Comparison of ENCODE assay signal across 25 mouse cellular contexts in the genomic region with DNA sequence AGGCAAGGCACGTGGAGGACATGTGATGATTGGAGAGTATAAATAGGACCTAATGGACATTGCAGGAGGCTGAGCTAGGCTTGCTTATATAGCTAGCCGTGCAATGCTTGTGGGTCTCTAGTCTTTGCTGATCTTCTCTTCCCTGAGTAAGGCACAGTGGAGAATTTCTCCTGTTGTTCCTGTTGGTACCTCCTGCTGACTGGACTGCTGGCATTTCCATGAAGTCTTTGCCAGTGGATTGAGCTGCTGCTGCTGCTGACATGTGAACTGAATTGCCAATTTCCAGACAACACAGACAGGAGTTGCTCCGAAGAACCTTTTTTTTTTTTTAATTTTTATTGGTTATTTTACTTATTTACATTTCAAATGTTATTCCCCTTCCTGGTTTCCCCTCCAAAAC. TPM values are rescaled to one million over a fixed set of nuclear protein-coding genes. Genes with fewer than 3 reads are reported as not detected.
"Had no signal": no experiment of that assay in that cellular context is flagged by ENCODE, and none has a peak within 500 bp of the region (broad histone marks: within the 10 kb centered on the region; RNA-seq: fewer than 3 reads in every experiment).

No protein-coding gene starts in this region.

- H3K4me1 ChIP-seq: embryonic facial prominence, embryonic 10.5 days; embryonic facial prominence, embryonic 12.5 days; embryonic facial prominence, embryonic 13.5 days; embryonic facial prominence, embryonic 15.5 days; forebrain, embryonic 10.5 days; forebrain, embryonic 12.5 days; heart, embryonic 10.5 days; heart, embryonic 12.5 days; heart, embryonic 13.5 days had no signal

- H3K27me3 ChIP-seq: embryonic facial prominence, embryonic 12.5 days; embryonic facial prominence, embryonic 13.5 days; embryonic facial prominence, embryonic 15.5 days; forebrain, embryonic 12.5 days; forebrain, embryonic 13.5 days; forebrain, embryonic 15.5 days; heart, embryonic 12.5 days; heart, embryonic 13.5 days had no signal

- H3K4me3 ChIP-seq: embryonic facial prominence, embryonic 10.5 days; embryonic facial prominence, embryonic 12.5 days; embryonic facial prominence, embryonic 13.5 days; embryonic facial prominence, embryonic 15.5 days; erythroblast, embryonic 14.5 days; forebrain, embryonic 10.5 days; forebrain, embryonic 12.5 days; forebrain, embryonic 13.5 days; forebrain, embryonic 15.5 days; gastrocnemius, adult 2 months; heart, adult 2 months; heart, embryonic 10.5 days; heart, embryonic 12.5 days; heart, embryonic 13.5 days had no signal

- H3K27ac ChIP-seq: embryonic facial prominence, embryonic 10.5 days; embryonic facial prominence, embryonic 12.5 days; embryonic facial prominence, embryonic 13.5 days; embryonic facial prominence, embryonic 15.5 days; forebrain, embryonic 10.5 days; forebrain, embryonic 12.5 days; forebrain, embryonic 13.5 days; forebrain, embryonic 15.5 days; gastrocnemius, adult 2 months; heart, adult 2 months; heart, embryonic 10.5 days; heart, embryonic 13.5 days had no signal

- DNase-seq: cerebellum, postnatal 36 days; embryo, embryonic 11 days; forebrain, postnatal 0 days; gastrocnemius, adult 2 months; gastrocnemius, postnatal 10 days; gastrocnemius, postnatal 14 days; gastrocnemius, postnatal 25 days; gastrocnemius, postnatal 36 days; heart, adult 11 months; heart, adult 18-20 months; heart, adult 2 months had no signal

RNA-seq across cellular contexts. Expression of gene Gpr158, which starts 41.5 kb away (rescaled TPM):
- polyA plus RNA-seq: embryonic facial prominence, embryonic 10.5 days; embryonic facial prominence, embryonic 13.5 days; erythroblast, embryonic 14.5 days; gonadal fat pad, adult 2 months; heart, embryonic 10.5 days; heart, embryonic 11.5 days; heart, embryonic 12.5 days; heart, embryonic 13.5 days had no signal
